ENCODE assay signal across 17 mouse cellular contexts in genomic region chr15:96755951-96756350, GRCm38 (mm10). TPM values are rescaled to one million over a fixed set of nuclear protein-coding genes. Genes with fewer than 3 reads are reported as not detected.
A peak's percentile ranks its signal among the peaks of the same experiment; 100 is the strongest.
DNase-seq lines count a peak whose midpoint lies in the region; ATAC-seq and TF ChIP-seq lines count a peak whose summit lies in the region.
"Had no signal": no experiment of that assay in that cellular context is flagged by ENCODE, and none has a peak within 500 bp of the region (broad histone marks: within the 10 kb centered on the region; RNA-seq: fewer than 3 reads in every experiment).

No protein-coding gene starts in this region.

- no peak for TF ChIP-seq POLR2A in spleen, adult 2 months (IDR thresholded peaks at IDR 0.05; ENCODE audit: low read depth, low read length)

- H3K9ac ChIP-seq in stomach, embryonic 16.5 days (ENCODE audit: low read length) = no peak overlapping the region
- H3K9ac ChIP-seq: heart, embryonic 12.5 days had no signal

- no peaks in the 10 kb centered on the region for H3K9me3 ChIP-seq in stomach, embryonic 16.5 days (replicated peaks; ENCODE audit: control insufficient read depth, low read length)
- H3K9me3 ChIP-seq: forebrain, embryonic 10.5 days; heart, embryonic 12.5 days had no signal

- no peaks in the 10 kb centered on the region for H3K27me3 ChIP-seq in spleen, adult 2 months (ENCODE audit: control insufficient read depth, insufficient read depth, low read length)
- no peaks in the 10 kb centered on the region for H3K27me3 ChIP-seq in stomach, embryonic 16.5 days (ENCODE audit: control insufficient read depth, insufficient read depth, low read length)
- H3K27me3 ChIP-seq: heart, embryonic 12.5 days had no signal

- H3K4me3 ChIP-seq in spleen, adult 2 months (ENCODE audit: extremely low read depth, insufficient read depth, insufficient read length) = no peak overlapping the region
- H3K4me3 ChIP-seq in stomach, embryonic 16.5 days (replicated peaks; ENCODE audit: low read length) = no peak overlapping the region
- H3K4me3 ChIP-seq: erythroblast, embryonic 14.5 days; forebrain, embryonic 10.5 days; gastrocnemius, adult 2 months; heart, embryonic 12.5 days had no signal

- H3K36me3 ChIP-seq in spleen, adult 2 months (ENCODE audit: control insufficient read depth, insufficient read depth, low read length) = no peaks in the 10 kb centered on the region
- no peaks in the 10 kb centered on the region for H3K36me3 ChIP-seq in stomach, embryonic 16.5 days (ENCODE audit: control insufficient read depth, insufficient read depth, low read length)
- H3K36me3 ChIP-seq: forebrain, embryonic 10.5 days; heart, embryonic 12.5 days had no signal

- WGBS in spleen, adult 2 months = 77% methylated on average over 6 of the region's 6 CpGs
- WGBS in stomach, embryonic 16.5 days = 79% methylated on average over 6 of the region's 6 CpGs

- H3K4me2 ChIP-seq in stomach, embryonic 16.5 days (ENCODE audit: low read depth, low read length) = no peak overlapping the region
- H3K4me2 ChIP-seq: heart, embryonic 12.5 days had no signal

- TF ChIP-seq CTCF in spleen, adult 2 months (IDR thresholded peaks at IDR 0.05; ENCODE audit: extremely low read depth, insufficient read depth, insufficient read length, insufficient replicate concordance) = no peak

- peak; percentile 44 for DNase-seq in kidney, adult 11 months
- DNase-seq in kidney, adult 18-20 months = no peak
- DNase-seq in spleen, adult 2 months (ENCODE audit: low read depth in 1 of 2, low spot score in 2 of 2) = no peak
- DNase-seq in spleen, postnatal 10 days (ENCODE audit: low spot score in 2 of 2) = no peak
- DNase-seq in layer of hippocampus, adult 11-12 months (ENCODE audit: low spot score) = no peak
- DNase-seq: adrenal gland, postnatal 14 days; cerebellum, adult 11-12 months; cerebellum, adult 9-10 months; gastrocnemius, adult 2 months; gastrocnemius, postnatal 25 days had no signal

- peak overlapping the region; percentile 15; the same call in 1 of the 2 replicates for H3K27ac ChIP-seq in spleen, adult 2 months (ENCODE audit: insufficient read depth, low read length)
- peak overlapping the region; percentile 54; the same call in 1 of the 2 replicates for H3K27ac ChIP-seq in stomach, embryonic 16.5 days (ENCODE audit: low read length)
- H3K27ac ChIP-seq: forebrain, embryonic 10.5 days had no signal

- ATAC-seq in stomach, embryonic 16.5 days (ENCODE audit: insufficient read depth, low FRiP score) = no peak
- ATAC-seq: activated CD4-positive, CD25-positive, alpha-beta regulatory T cell, adult 4 months; CD4-positive, CD25-positive, alpha-beta regulatory T cell, adult 4 months; forebrain, embryonic 14.5 days had no signal

- peaks cover 28% of the 10 kb centered on the region; the same call in 1 of the 2 replicates for H3K4me1 ChIP-seq in spleen, adult 2 months (ENCODE audit: control insufficient read depth, insufficient read depth, insufficient read length)
- H3K4me1 ChIP-seq in stomach, embryonic 16.5 days (ENCODE audit: control insufficient read depth, insufficient read depth, low read length) = no peaks in the 10 kb centered on the region; the same call in 1 of the 2 replicates

RNA-seq across cellular contexts. Expression of gene Slc38a2, which starts 56.4 kb away (rescaled TPM):
- polyA plus RNA-seq in spleen, adult 2 months (2012; rRNA removed) = 25.9 and 28.5 TPM in 2 replicates
- polyA plus RNA-seq in stomach, embryonic 16.5 days (2015; fragmentation: Nextera tagmentation; extraction: Ambion mirVana) = 132 and 133 TPM in 2 replicates
